Mouse (Mus musculus) urinary bladder, postnatal 14 days (tissue): ENCODE data around the gene Gpr150.

Source experiments
- DNase-seq: peaks from one replicate; pipeline ENCODE4 v3.0.0; 2021; ENCODE audit warnings: low spot score

Gpr150 gene

DNA sequence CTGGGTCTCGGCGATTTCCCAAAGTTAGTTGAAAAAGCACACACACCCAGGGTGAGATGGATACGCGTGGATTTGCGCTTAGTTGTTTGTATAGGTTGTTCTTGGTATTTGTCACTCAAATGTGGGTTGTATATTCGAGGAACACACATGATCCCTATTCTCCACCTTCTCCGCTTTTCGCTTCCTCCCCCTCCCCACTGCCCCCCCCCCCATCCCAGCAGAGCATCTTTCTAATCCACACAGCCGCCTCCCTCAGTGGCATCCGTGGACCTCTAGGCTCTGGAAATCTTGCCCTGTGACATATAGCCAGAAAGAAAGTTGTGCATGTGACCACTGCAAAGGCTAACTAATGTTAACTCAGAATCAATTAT is at the start of gene Gpr150:
Gene Gpr150 (minus strand): TSS at position 101 of the 371 bp plus-strand sequence.
- DNase-seq: no peak

DNA sequence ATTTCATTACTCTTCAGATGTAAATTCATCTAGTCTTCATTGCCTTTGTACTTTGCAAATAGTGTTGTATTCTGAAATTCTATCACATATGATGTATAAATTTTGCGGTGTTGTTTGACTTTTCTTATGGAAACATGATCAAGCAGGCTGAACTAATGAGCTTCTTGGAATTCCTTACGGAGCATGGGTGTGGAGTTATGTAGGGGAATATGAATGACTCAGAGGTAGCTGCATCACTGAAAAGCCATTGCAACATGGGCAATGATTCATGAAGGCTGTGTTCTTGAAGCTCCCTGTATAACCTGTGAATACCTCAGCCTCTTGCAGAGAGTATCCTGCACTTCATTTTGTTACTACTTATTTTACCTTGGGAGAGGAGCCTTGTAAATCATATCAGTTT is 45.2 kb upstream of the Gpr150 start:
- DNase-seq: no peak

DNA sequence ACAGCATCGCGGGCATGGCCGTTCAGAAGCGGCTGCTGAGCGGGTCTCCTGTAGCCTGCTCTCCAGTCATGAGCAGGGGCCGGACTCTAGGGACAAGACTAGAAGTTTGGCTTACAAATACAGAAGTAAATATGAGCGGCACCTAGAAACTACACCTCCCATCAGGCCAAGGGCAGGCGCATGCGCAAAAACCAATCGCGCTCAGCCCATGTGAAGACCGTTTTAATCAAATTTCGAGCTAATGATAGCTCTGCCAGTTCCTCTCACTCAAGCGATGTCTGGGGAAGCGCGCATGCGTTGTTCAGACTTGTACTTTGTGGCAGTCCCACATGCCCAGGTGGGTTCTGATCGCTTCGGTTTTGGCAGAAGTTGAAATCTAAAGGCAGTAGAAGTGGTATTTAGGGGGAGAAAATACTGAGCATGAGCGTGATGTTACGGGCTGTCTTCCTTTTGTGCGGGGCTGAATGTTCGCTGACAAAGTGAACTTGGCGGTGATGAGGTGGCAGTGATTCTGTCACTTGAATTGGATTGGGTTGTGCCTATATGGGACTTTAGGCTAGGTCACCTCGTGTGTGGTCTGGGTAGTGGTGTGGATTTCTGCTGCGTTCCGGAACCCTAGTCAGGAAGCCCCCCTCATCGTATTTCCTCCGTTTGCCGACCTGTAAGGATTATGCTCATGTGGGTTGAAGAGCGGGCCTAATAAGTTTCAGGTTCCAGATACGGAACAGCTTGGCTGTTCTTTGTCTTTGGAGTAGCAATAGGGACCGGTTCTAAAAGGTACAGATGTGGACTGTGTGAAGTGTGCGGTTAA is 41.9 kb upstream of the Gpr150 start, which contains the start of the genes Arsk and Ttc37:
Gene Arsk (minus strand): TSS at position 168 of the 811 bp plus-strand sequence.
Gene Ttc37 (plus strand): TSS at position 242 of the 811 bp plus-strand sequence.
- DNase-seq: peak; percentile 95

DNA sequence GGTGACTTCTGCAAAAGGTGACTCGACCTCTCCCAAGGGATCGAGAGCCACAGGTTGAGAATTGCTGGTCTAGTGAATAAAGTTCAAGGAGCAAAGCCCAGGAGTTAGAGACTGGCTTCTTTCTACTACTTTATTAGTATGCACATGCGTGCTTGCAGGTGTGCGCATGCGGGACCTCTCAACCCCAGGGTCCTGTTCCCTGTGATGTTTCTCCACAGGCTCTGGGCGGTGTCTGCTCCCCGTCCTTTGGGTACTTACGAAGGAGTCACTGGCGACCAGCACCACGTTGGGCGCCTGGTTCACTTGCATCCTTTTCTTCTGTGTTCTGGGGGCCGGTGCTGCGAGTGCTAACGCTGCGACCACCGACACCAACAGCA is 41.3 kb upstream of the Gpr150 start:
- peak; percentile 40 for DNase-seq

DNA sequence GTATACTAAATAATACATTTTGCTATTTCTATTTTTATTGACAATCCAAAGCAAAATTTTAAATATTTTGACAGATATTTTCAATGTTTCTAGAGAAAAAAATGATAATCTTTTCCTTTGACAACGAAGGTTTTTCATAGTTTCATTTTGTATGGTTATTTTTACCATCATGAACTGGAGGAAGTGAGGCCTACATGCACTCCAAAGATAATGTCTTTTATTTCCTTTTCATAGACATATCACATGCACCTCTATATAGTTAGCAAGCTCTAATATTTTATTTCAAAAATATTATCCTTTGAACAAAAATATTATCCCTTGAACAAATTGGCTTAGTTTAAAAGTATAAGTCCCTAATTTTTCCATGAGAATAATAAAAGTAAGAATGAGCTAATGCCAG is 17.5 kb upstream of the Gpr150 start:
- DNase-seq: no peak

DNA sequence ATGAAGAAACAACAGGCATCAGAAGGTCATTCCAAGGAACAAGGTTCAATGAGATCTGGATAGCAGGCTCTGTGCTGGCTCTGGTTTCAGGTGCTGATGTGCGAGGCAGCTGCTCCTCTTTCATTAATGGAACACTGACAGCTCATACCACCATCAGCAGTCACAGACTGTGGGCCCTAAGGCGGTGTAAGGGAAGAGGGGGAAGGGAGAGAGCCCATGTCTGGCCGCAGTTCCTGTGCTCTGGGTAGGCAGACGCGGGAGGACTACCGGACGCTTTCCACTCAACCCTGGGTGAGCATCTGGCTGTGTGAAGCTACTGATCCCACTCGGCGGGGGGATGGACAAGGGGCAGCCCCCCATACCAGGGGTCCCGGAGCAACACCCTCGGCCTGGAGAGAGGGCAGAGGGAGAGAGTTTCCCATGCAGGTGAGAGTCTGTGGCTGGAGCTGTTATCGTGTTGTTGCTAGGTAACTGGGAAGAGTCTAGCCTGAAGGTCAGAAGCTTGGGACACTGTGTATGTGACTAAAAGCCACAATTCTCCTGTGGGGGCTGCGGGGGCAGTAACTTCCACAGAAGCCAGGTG is 7.7 kb upstream of the Gpr150 start:
- no peak for DNase-seq

DNA sequence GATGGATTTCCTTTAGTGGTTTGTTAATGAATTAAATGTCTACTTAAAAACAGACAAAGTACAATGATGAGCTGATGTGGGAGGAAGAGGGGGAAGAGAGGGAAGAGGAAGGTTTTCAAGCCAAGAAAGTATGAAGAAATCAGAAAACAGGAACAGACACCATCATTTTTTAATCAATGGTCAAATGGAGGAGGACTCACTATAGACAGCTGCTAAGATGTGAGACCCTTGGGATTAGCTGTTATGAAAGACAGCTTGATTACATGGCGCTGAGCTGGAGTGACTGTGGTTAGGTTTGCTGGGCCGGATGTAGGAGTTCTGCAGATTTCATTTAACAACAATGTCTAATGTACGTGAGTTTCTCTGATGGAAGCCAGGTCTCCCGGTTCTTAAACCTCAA is 6.8 kb upstream of the Gpr150 start:
- DNase-seq: no peak

DNA sequence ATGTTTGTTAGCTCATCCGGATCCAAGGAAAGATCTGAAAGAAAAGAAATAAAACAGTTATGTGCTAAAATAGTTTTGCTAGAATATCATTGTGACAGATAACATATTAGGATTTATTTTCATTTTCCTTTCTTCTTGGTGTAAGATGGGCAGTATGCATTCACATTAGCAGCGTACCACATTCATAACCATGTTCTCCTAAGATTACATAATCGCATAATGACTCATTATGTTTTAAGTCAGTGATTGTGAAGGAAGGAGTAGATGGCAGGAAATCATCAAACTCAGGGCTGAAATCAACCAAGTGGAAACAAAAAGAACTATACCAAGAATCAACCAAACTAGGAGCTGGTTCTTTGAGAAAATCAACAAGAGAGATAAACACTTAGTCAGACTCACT is 5.8 kb upstream of the Gpr150 start:
- DNase-seq: no peak

DNA sequence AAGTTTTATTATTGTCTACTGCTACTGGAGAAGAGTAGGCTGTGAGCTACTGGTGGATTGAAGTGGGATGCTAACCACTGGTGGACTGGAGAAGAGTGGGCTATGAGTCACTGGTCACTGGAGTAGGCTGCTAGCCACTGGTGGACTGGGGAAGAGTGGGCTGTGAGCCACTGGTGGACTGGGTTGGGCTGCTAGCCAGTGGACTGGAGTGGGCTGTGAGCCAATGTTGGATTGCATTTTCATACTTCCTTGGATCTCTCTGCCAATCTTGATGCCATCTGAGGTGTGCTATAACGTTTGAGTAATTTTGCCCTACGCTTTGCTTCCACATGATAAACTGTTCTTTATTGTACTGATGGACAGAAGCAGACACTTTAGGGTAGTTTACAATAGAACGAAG is 5.3 kb upstream of the Gpr150 start:
- no peak for DNase-seq

DNA sequence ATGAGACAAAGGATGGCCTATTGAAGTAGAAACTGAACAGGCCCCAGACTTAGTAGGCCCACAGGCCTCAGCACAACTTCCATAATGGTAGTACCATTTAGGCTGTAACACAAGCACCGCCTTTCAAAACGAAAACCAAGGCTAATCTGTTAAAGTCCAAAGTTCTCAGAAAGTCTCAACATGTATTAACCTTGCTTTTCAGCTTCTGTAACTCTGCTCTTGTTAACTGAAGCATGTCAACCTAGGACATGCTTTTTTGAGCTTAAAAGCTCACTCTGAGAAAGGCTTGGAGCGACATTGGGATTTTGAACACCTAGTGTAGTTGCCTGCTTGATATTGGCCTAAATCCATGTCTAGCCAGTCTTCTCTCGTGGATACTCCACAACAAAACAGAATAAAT is 2.8 kb upstream of the Gpr150 start:
- no peak for DNase-seq

DNA sequence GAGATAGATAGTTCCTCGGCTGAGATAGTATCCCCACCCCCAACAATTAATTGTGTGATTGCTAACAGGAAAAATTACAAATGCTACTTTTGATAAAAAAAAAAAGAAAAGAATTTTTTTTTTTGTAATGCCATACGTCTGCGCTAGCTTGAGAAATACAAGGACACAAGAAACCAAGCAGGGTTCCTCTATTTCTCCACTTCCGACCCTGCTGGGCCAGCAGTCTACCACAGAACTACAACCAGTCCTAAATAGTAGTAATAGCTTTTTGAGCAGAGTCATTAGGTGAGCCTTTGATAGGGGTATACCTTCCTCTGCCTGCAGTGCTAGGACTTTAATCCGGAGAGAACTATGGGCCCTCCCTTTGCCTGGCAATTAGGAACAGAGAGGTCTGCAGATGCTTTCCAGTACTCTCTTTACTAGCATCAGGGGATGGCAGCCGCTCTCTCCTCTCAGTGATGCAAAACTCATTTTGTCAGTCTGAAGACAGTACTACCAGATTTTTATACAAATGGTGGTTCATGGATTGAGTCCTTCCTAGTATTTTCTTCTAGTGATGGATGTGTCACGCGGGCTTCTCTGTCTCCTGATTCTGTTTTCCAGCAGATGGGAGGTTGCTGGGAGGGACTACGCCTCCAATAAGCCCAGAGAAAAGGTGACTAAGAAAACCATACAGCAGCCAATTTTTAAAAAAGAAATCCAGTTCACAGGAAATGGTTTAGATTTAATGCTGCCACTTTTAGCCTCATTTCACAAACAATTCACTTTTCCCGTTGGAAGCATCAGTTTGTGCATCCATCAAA is 672 bp upstream of the Gpr150 start:
- DNase-seq: no peak

DNA sequence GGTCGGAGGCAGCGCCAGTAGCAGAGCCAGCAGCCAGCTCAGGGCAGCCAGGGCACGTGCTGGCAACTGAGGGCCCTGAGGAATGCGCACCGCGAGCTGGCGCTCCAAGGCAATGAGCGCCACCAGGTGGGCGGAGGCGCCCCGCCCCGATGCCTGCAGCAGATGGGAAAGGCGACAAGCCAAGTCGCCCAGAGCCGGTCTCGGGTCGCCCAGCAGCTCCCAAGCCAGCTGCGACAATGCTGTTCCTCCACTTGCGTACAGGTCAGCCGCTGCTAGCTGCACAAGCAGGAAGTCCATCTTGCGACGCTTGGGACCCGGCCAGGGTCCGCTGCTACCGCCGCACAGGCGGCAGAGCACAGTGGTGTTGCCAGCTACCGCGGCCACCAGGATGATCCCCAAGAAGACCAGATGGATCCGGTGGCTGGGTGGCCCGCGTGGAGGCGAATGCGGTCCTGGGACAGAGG is 503 bp downstream of the Gpr150 start:
- peak; percentile 47 for DNase-seq

DNA sequence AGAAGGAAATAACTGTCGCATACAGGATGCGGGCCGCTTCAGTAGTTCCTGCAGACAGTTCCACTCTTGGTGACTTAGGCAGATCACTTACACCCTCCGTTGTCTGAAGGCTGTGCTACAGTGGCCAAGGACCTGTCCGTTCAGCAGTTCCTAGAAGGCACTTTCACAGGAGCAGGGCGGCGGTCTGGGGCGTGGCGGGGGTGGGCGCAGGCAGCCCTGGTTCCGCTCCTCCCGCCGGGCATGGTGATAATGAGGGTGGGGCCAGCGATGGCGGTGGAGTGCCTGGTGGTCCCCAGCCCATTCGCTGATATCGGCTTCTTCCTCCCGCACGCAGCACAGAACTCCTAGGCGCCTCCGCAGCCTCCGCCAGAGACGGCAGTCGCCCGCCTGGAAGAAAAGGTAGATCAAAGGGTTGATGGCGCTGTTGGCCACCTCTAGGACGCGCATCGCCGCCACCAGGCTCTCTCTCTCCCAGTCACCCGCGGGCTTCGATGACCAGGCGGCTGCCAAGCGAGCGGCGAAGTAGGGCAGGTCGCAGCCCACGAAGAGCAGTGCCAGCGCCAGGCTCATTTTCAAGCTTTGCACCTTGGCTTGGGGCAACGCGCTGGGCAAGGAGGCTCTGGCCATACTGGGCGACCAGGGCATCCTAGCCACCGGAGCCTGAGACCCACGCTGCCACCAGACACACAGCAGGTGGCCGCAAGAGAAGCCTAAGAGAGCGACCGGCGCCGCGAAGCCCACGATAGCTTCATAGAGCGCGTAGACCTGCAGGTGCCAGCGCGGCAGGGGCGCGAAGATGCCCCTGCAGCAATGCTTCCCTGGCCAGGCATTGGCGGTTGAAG is 1.2 kb downstream of the Gpr150 start:
- no peak for DNase-seq

DNA sequence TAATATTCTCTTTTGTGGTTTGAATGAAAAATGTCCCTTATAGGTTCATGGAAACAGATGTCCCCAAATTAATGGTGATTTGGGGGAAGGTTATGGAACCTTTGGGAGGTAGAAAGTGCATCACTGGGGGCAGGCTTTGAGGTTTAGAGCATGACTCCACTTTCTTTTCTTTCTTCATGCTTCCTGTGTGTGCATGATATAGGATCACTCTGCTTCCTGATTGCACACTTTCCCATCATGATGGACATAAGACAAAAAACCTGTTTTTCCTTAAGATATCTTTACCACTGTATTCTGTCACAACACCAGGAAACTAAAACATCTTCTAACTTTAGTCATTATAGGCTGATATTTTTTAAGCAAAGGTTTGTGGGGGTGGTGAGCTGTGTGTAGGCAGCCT is 11.8 kb downstream of the Gpr150 start:
- no peak for DNase-seq

DNA sequence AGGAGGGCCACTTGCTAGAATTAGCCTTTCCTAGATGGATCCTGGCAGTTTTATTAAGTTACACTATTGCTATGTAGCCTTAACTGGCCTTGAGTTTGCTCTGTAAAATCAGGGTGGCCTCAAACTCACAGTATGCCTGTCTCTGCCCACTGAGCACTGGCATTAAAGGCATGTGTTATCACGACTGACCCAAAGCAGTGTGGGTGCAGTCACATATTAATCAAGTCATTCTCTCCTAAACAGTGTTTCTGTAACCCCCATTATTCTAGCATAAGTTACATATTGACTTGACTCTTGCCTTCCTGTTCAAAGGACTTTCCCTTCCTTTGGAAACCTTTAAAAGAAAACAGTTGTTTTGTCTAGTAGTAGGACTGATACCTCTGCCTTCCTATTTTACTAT is 14.3 kb downstream of the Gpr150 start:
- DNase-seq: no peak

DNA sequence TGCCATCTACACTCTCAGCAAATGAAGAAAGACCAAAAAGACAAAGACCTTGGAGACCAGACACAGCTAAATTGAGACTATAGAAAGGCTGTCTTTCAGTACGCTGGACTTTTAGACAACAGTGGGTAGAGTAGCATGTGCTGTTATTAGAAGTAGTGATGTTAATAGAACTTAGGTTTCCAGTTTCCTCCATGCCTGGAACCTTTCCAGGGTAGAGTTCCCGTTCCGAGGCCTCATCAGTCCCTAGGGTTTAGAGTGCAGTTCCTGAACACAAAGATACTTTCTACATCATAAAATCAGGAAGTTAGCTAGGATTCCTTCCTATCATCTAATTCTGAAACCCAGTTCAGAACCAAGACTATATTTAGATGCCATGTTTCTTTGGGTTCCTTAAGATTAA is 32.2 kb downstream of the Gpr150 start:
- DNase-seq: no peak

DNA sequence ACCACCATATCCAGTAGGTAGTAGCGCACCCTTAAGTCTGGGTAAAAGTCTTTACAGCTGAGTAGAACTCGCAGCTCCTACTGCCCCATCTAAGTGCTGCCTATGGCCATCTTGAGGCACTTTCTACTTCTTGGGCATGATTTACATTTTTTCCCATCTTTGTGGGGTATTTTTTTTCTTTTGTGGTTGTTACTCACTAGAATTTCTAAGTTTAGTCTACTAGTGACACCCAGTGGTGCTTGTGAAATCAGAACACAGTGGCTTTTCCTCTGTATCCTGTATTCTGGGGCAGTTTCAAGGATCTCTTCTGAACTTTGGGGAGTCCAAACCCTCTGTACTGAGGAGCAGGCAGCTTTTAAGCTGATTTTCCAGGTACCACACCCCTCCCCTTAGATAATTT is 35.0 kb downstream of the Gpr150 start:
- DNase-seq: no peak

DNA sequence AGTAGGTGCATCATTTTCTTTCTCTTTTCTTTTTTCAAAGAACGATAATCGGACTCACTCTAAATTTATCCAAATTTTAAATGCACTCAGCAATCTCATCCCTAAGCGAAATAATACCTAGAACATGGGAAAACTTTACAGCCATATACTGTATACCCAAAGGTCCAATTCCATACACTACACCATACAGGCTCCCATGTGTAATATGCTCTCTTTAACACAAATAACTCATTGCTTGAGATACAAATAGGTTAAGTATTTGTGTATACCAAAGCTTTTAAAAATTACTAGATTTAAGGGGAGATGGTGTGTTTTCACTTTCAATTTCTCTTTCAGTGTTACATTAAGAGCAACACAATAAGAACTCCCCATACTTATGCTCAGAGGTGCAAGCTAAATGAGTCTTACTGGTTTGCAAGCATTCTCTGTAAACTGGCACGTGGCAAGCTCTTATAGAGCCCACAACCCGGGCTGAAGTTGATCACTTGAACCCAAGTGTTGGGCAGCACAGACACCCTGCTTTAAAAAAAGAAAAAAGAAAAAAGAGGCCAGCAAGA is 37.9 kb downstream of the Gpr150 start:
- no peak for DNase-seq

DNA sequence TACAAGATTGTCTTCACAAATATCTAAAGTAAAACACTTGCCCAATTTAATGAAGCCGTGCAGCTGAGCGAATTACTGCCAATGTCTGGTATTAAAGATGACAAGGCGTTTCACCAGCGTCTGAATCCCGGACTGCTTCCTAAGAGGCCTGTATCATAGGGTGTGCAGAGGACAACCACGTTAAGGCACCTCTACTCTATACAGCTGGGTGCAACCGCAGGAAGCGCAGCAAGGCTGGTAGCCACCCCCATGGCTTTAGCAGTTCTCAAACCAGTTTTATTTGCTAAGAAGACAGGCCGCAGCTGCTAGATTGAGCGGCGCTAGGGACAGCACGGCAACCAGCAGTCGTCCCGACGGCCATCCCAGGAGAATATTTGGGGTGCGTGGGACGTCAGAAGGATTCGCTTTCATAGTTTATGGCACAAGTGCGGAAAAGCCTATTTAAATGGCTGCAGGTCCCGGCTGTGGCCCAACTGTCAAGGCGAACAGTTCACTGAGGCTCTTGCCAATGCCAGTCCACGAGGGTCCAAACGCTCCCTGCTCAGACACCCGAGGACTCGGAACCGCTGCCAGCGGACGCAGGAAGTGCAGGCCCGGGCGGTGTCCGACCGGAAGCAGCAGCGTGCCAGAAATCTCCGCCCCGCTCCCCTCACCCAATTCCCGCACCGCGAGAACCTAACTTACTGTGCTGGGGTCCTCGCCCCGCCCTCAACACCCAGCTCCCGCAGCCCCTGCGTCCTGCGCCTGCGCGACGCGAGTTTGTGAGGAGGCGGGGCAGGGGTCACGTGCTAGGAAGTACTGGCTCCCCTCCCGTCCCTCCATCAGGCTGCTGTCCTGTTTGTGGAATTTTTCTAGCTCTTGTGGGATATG is 38.6 kb downstream of the Gpr150 start, which contains the start of gene Rfesd:
Gene Rfesd (minus strand): TSS at position 746 of the 870 bp plus-strand sequence.
- DNase-seq: peak; percentile 98

DNA sequence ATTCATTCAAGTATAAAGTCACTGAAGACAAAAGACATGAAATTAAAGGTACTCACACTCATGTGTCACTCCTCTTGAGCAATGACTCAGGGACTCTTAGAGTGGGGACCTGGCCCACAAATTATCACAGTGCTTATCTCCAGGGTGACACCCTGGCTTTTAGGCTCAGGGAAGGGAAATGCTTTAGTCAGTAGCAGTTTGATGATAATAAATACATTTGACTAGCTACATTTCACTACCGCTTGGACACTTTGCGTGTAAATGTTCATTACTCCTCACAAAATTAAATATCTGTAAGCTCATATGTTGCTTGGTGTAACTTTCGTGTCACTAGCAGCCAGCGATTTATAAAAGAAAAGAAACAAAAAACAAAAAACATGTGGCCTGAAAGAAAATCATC is 39.3 kb downstream of the Gpr150 start:
- DNase-seq: no peak

DNA sequence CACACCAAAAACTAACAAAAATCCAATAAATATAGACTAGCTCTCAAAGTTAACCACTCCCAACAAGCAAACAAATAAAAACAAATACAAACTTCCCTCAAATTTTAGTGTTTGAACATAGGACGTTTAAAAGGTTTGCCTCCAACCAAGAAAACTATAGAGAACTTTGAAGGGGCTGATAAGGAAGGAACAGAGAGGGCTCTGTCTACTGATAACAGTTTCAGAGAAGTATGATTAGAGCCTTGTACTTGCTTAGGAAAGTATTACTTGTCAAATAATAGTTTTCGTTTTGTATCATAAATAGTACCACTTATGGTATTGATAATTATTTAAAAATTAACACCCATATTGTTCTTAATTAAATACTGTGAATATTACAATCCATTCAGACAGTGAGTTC is 42.3 kb downstream of the Gpr150 start:
- DNase-seq: no peak
